ENCODE assay signal across 8 mouse cellular contexts in the genomic region with DNA sequence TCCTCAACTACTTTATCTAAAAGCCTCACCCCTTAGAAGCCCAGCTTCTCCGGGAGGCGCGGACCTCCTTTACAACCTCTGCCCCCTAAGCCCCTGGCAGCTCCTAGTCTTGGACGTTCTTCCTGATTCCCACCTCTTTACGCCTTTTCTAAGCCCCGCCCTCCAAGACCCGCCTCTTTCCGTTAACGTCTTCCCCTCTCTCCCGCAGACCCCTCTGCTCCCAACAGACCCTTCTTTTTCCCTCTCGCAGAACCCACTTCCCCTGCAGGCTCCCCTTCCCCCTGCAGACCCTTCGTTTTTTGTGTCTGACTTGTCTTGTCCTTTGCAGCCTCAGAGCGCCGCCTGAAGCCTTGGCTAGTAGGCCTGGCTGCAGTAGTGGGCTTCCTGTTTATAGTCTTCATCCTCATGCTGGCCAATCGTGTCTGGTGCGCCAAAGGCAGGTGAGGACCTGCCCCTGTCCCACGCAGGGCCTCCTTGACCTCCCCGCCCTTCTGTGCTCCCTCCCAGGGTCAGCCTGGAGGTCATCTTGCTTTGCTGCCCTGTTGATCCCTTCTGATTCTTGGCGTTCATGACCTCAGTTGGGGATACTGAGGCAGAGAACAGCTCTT. TPM values are rescaled to one million over a fixed set of nuclear protein-coding genes. Genes with fewer than 3 reads are reported as not detected.
DNase-seq lines count a peak whose midpoint lies in the region; ATAC-seq and TF ChIP-seq lines count a peak whose summit lies in the region.

No protein-coding gene starts in this region.

- no peak for ATAC-seq in hindbrain, embryonic 13.5 days (ENCODE audit: low FRiP score)
- ATAC-seq in liver, embryonic 11.5 days (replicated peaks; ENCODE audit: low FRiP score) = no peak

- peak overlapping the region; percentile 46 for H3K4me3 ChIP-seq in E14TG2a.4 (replicated peaks; ENCODE audit: low read length)
- peak overlapping the region; percentile 5; the same call in 1 of the 2 replicates for H3K4me3 ChIP-seq in cortical plate, adult 2 months (ENCODE audit: insufficient read depth, low read length)
- H3K4me3 ChIP-seq in hindbrain, embryonic 13.5 days = peak overlapping the region; percentile 18
- H3K4me3 ChIP-seq in liver, embryonic 11.5 days (ENCODE audit: low read depth, low read length) = peak overlapping the region; percentile 15
- H3K4me3 ChIP-seq in cerebellum, adult 2 months (replicated peaks; ENCODE audit: insufficient read depth, low read depth, low read length) = no peak overlapping the region

- WGBS in hindbrain, embryonic 13.5 days = 8% methylated on average over 19 of the region's 19 CpGs
- 5% methylated on average over 19 of the region's 19 CpGs for WGBS in liver, embryonic 11.5 days
- 16% methylated on average over 19 of the region's 19 CpGs for WGBS in cerebellum, adult 2 months

- H3K9me3 ChIP-seq in E14TG2a.4 (ENCODE audit: low read length) = no peaks in the 10 kb centered on the region
- no peaks in the 10 kb centered on the region for H3K9me3 ChIP-seq in hindbrain, embryonic 13.5 days
- H3K9me3 ChIP-seq in liver, embryonic 11.5 days (ENCODE audit: control insufficient read depth, low read length) = no peaks in the 10 kb centered on the region

- H3K9ac ChIP-seq in hindbrain, embryonic 13.5 days = peak overlapping the region; percentile 59
- peak overlapping the region; percentile 11 for H3K9ac ChIP-seq in liver, embryonic 11.5 days (ENCODE audit: low read depth, low read length)

- no peak for TF ChIP-seq POLR2A in cortical plate, adult 2 months (IDR thresholded peaks at IDR 0.05; ENCODE audit: extremely low read depth, insufficient read depth, low read length)
- no peak for TF ChIP-seq POLR2A in cerebellum, adult 2 months (IDR thresholded peaks at IDR 0.05; ENCODE audit: borderline replicate concordance, insufficient read depth, low read length)

- H3K27ac ChIP-seq in cortical plate, adult 2 months (ENCODE audit: insufficient read depth, low read length) = no peak overlapping the region
- peak overlapping the region; percentile 40 for H3K27ac ChIP-seq in hindbrain, embryonic 13.5 days
- no peak overlapping the region; the same call in 1 of the 2 replicates for H3K27ac ChIP-seq in liver, embryonic 11.5 days (ENCODE audit: low read depth, low read length)
- H3K27ac ChIP-seq in cerebellum, adult 2 months (ENCODE audit: insufficient read depth, low read length) = no peak overlapping the region

- no peaks in the 10 kb centered on the region for H3K27me3 ChIP-seq in E14TG2a.4 (ENCODE audit: insufficient read depth, low read length)
- H3K27me3 ChIP-seq in hindbrain, embryonic 13.5 days = 0 out of 2 replicates have a peak, but pooled peaks cover 5% of the 10 kb centered on the region
- H3K27me3 ChIP-seq in liver, embryonic 11.5 days (replicated peaks; ENCODE audit: control insufficient read depth, insufficient read depth, low read length) = no peaks in the 10 kb centered on the region
- no peaks in the 10 kb centered on the region for H3K27me3 ChIP-seq in cerebellum, adult 2 months (ENCODE audit: control insufficient read depth, insufficient read depth, low read length)

- H3K4me2 ChIP-seq in hindbrain, embryonic 13.5 days = peak overlapping the region; percentile 45
- peak overlapping the region; percentile 43 for H3K4me2 ChIP-seq in liver, embryonic 11.5 days

- no peak for DNase-seq in liver, embryonic 11.5 days (ENCODE audit: low spot score)
- peak; percentile 42 for DNase-seq in retina, embryonic 14.5 days (ENCODE audit: low spot score)
- no peak for DNase-seq in spleen, adult 12 weeks (ENCODE audit: low spot score)
- DNase-seq in cerebellum, adult 2 months = no peak
- DNase-seq in layer of hippocampus, postnatal 14 days (ENCODE audit: low spot score in 2 of 2) = no peak

- H3K4me1 ChIP-seq in E14TG2a.4 (replicated peaks; ENCODE audit: low read depth, low read length) = peaks cover 81% of the 10 kb centered on the region
- peaks cover 4% of the 10 kb centered on the region; the same call in 1 of the 2 replicates for H3K4me1 ChIP-seq in cortical plate, adult 2 months (ENCODE audit: control insufficient read depth, insufficient read depth, low read length)
- H3K4me1 ChIP-seq in hindbrain, embryonic 13.5 days (replicated peaks) = peaks cover 53% of the 10 kb centered on the region
- peaks cover 22% of the 10 kb centered on the region for H3K4me1 ChIP-seq in liver, embryonic 11.5 days (replicated peaks; ENCODE audit: control insufficient read depth, insufficient read depth, low read length)
- peaks cover 34% of the 10 kb centered on the region for H3K4me1 ChIP-seq in cerebellum, adult 2 months (ENCODE audit: control insufficient read depth, insufficient read depth, low read length)

- H3K36me3 ChIP-seq in E14TG2a.4 (ENCODE audit: insufficient read depth, low read length) = peaks cover 30% of the 10 kb centered on the region
- peaks cover 20% of the 10 kb centered on the region; the same call in 1 of the 2 replicates for H3K36me3 ChIP-seq in hindbrain, embryonic 13.5 days
- peaks cover 1% of the 10 kb centered on the region for H3K36me3 ChIP-seq in liver, embryonic 11.5 days (ENCODE audit: control insufficient read depth, insufficient read depth, low read length)

- no peak for TF ChIP-seq CTCF in E14TG2a.4 (conservative IDR thresholded peaks at IDR 0.05; ENCODE audit: low read length)
- no peak for TF ChIP-seq CTCF in cortical plate, adult 2 months (IDR thresholded peaks at IDR 0.05; ENCODE audit: extremely low read depth, insufficient read depth, low read length)
- TF ChIP-seq CTCF in cerebellum, adult 2 months (IDR thresholded peaks at IDR 0.05; ENCODE audit: borderline replicate concordance, insufficient read depth, low read depth, low read length) = no peak

RNA-seq across cellular contexts. Expression of gene Smim24, which starts 0.7 kb away (rescaled TPM):
- polyA plus RNA-seq in cortical plate, adult 2 months (2012; rRNA removed) = 2.5 and 3.0 TPM in 2 replicates
- 1.8 TPM in 2 replicates for polyA plus RNA-seq in hindbrain, embryonic 13.5 days (2015; fragmentation: Nextera tagmentation; extraction: Ambion mirVana)
- 3.8 and 4.5 TPM in 2 replicates for polyA plus RNA-seq in liver, embryonic 11.5 days (2014; fragmentation: Nextera tagmentation; extraction: Ambion mirVana)
- 1.2 and 1.7 TPM in 2 replicates for polyA plus RNA-seq in cerebellum, adult 2 months (2012; rRNA removed)
- total RNA-seq in layer of hippocampus, postnatal 14 days (2021) = 1 to 10 TPM; 1.1 to 1.5 TPM

RNA-seq across cellular contexts. Expression of gene Gm48552, which starts 4.8 kb away (rescaled TPM):
- 6.8 and 7.8 TPM in 2 replicates for polyA plus RNA-seq in cortical plate, adult 2 months (2012; rRNA removed)
- polyA plus RNA-seq in hindbrain, embryonic 13.5 days (2015; fragmentation: Nextera tagmentation; extraction: Ambion mirVana) = 2.0 and 2.3 TPM in 2 replicates
- polyA plus RNA-seq in liver, embryonic 11.5 days (2014; fragmentation: Nextera tagmentation; extraction: Ambion mirVana) = 0.62 and 0.67 TPM in 2 replicates
- 10.7 and 13.8 TPM in 2 replicates for polyA plus RNA-seq in cerebellum, adult 2 months (2012; rRNA removed)
- 1 to 10 TPM; 2.8 to 5.4 TPM for total RNA-seq in layer of hippocampus, postnatal 14 days (2021)

RNA-seq across cellular contexts. Expression of gene Gm48551, which starts 9.3 kb away (rescaled TPM):
- 5.8 and 5.9 TPM in 2 replicates for polyA plus RNA-seq in cortical plate, adult 2 months (2012; rRNA removed)
- polyA plus RNA-seq in hindbrain, embryonic 13.5 days (2015; fragmentation: Nextera tagmentation; extraction: Ambion mirVana) = 6.5 and 8.1 TPM in 2 replicates
- polyA plus RNA-seq in liver, embryonic 11.5 days (2014; fragmentation: Nextera tagmentation; extraction: Ambion mirVana) = 1.3 and 1.9 TPM in 2 replicates
- 10.2 and 10.8 TPM in 2 replicates for polyA plus RNA-seq in cerebellum, adult 2 months (2012; rRNA removed)
- 1 to 10 TPM; 3.1 to 4.5 TPM for total RNA-seq in layer of hippocampus, postnatal 14 days (2021)

RNA-seq across cellular contexts. Expression of gene Dohh, which starts 9.3 kb away (rescaled TPM):
- polyA plus RNA-seq in cortical plate, adult 2 months (2012; rRNA removed) = 106 and 108 TPM in 2 replicates
- 72.1 and 74.8 TPM in 2 replicates for polyA plus RNA-seq in hindbrain, embryonic 13.5 days (2015; fragmentation: Nextera tagmentation; extraction: Ambion mirVana)
- 97.4 and 99.3 TPM in 2 replicates for polyA plus RNA-seq in liver, embryonic 11.5 days (2014; fragmentation: Nextera tagmentation; extraction: Ambion mirVana)
- polyA plus RNA-seq in cerebellum, adult 2 months (2012; rRNA removed) = 87.7 and 93.1 TPM in 2 replicates
- 10 to 100 TPM; 73.7 to 74.3 TPM for total RNA-seq in layer of hippocampus, postnatal 14 days (2021)

RNA-seq across cellular contexts. Expression of gene Fzr1, which starts 15.2 kb away (rescaled TPM):
- 75.5 and 76.0 TPM in 2 replicates for polyA plus RNA-seq in cortical plate, adult 2 months (2012; rRNA removed)
- polyA plus RNA-seq in hindbrain, embryonic 13.5 days (2015; fragmentation: Nextera tagmentation; extraction: Ambion mirVana) = 121 and 126 TPM in 2 replicates
- polyA plus RNA-seq in liver, embryonic 11.5 days (2014; fragmentation: Nextera tagmentation; extraction: Ambion mirVana) = 74.0 and 75.9 TPM in 2 replicates
- 75.8 and 81.5 TPM in 2 replicates for polyA plus RNA-seq in cerebellum, adult 2 months (2012; rRNA removed)
- total RNA-seq in layer of hippocampus, postnatal 14 days (2021) = 10 to 100 TPM; 68.6 to 73.2 TPM
